Mouse (Mus musculus) lung, postnatal 0 days (tissue): ENCODE data around the gene Plxnb2.

ENCODE experiments used
- CTCF ChIP-seq: IDR thresholded peaks from 2 replicates; pipeline ENCODE4 v1.5.1; 2016; ENCODE audit warnings: antibody characterized with exemption, mild to moderate bottlenecking
- EP300 ChIP-seq: IDR thresholded peaks from 2 replicates; pipeline ENCODE4 v1.6.1; 2016; ENCODE audit warnings: antibody characterized with exemption, mild to moderate bottlenecking, control low read depth

DNA sequence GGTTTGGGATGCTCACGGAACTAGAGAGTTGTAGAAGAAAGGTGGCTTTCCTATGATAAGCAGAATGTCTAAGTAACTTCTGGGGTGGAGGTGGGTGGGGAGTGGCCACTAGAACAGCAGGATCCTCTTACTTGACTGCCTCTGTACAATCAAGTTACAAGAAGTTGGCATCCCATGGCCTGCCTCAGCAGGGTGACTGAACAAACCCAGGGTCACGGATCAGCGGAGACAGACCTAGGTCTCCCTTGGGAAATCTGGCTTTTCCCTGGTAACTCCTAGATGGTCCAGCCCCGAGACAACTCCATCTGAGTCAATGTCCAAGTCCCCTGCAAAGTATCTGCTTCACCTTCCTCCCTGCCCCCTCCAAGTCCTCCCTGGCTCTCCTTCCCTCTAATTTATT lies 32.7 kb downstream of the Plxnb2 start:
- TF ChIP-seq CTCF = no peak
- no peak for TF ChIP-seq EP300
